Mouse (Mus musculus) neural tube, embryonic 14.5 days (tissue): ENCODE measurements around the gene Irf3. TPM values are rescaled to one million over a fixed set of nuclear protein-coding genes. Genes with fewer than 3 reads are reported as not detected.

Source experiments
- microRNA-seq: library from miRNA; unstranded; fragments of <30 nt; microRNA quantifications from one replicate; pipeline ENCODE4, GENCODE M21; 2016
- polyA plus RNA-seq: library from polyadenylated mRNA; unstranded; fragments of >200 nt; fragmentation: Nextera tagmentation; extraction: Ambion mirVana; gene quantifications from 2 replicates; pipeline ENCODE4 v1.2.1, GENCODE M21; 2014

Irf3 gene
- polyA plus RNA-seq, 1 experiment from 2014 or later, result 53.8 TPM

Small RNA genes lying within 50 kb of the gene (microRNA-seq; reads per million reads assigned to microRNA genes)
- gene Mir7054, result not detected

Other genes with a start within 250 kb of the Irf3 start
- gene Vrk3, start 249.2 kb upstream of the Irf3 start, polyA plus RNA-seq, result 23.0 and 27.0 TPM in 2 replicates
- gene Zfp473, start 246.6 kb upstream of the Irf3 start, polyA plus RNA-seq, result 0.95 and 1.0 TPM in 2 replicates
- gene Nup62, start 181.6 kb upstream of the Irf3 start, polyA plus RNA-seq, result 22.4 and 26.3 TPM in 2 replicates
- 1.6 and 1.7 TPM in 2 replicates for gene Il4i1, start 181.3 kb upstream of the Irf3 start, polyA plus RNA-seq
- 2.1 and 2.3 TPM in 2 replicates for gene Atf5, start 181.0 kb upstream of the Irf3 start, polyA plus RNA-seq
- gene Akt1s1, start 148.7 kb upstream of the Irf3 start, polyA plus RNA-seq, result 36.4 and 46.8 TPM in 2 replicates
- gene Tbc1d17, start 148.6 kb upstream of the Irf3 start, polyA plus RNA-seq, result 92.5 and 96.4 TPM in 2 replicates
- 27.1 and 28.8 TPM in 2 replicates for gene Pnkp, start 140.5 kb upstream of the Irf3 start, polyA plus RNA-seq
- gene Ptov1, start 127.9 kb upstream of the Irf3 start, polyA plus RNA-seq, result 475 and 479 TPM in 2 replicates
- 85.7 and 91.1 TPM in 2 replicates for gene Med25, start 104.9 kb upstream of the Irf3 start, polyA plus RNA-seq
- gene Fuz, start 101.6 kb upstream of the Irf3 start, polyA plus RNA-seq, result 14.5 and 16.0 TPM in 2 replicates
- gene Ap2a1, start 68.2 kb upstream of the Irf3 start, polyA plus RNA-seq, result 120 and 128 TPM in 2 replicates
- gene Tsks, start 54.4 kb upstream of the Irf3 start, polyA plus RNA-seq, result 0.11 and 0.19 TPM in 2 replicates
- 54.3 and 60.3 TPM in 2 replicates for gene Cpt1c, start 22.8 kb upstream of the Irf3 start, polyA plus RNA-seq
- gene Prmt1, start 11.1 kb upstream of the Irf3 start, polyA plus RNA-seq, result 189 and 206 TPM in 2 replicates
- gene Bcl2l12, start 1.1 kb downstream of the Irf3 start, polyA plus RNA-seq, result 6.4 and 9.5 TPM in 2 replicates
- 61.6 and 68.6 TPM in 2 replicates for gene Scaf1, start 18.7 kb downstream of the Irf3 start, polyA plus RNA-seq
- gene Rras, start 20.3 kb downstream of the Irf3 start, polyA plus RNA-seq, result 9.0 and 13.7 TPM in 2 replicates
- gene Prr12, start 55.2 kb downstream of the Irf3 start, polyA plus RNA-seq, result 17.3 and 17.9 TPM in 2 replicates
- gene Nosip, start 64.8 kb downstream of the Irf3 start, polyA plus RNA-seq, result 65.4 and 67.3 TPM in 2 replicates
- gene Prrg2, start 65.0 kb downstream of the Irf3 start, polyA plus RNA-seq, result 12.7 and 12.8 TPM in 2 replicates
- 23.7 and 118 TPM in 2 replicates for gene Rcn3, start 94.6 kb downstream of the Irf3 start, polyA plus RNA-seq
- gene Fcgrt, start 106.2 kb downstream of the Irf3 start, polyA plus RNA-seq, result 7.0 and 36.4 TPM in 2 replicates
- gene Rps11, start 126.8 kb downstream of the Irf3 start, polyA plus RNA-seq, result 781 and 868 TPM in 2 replicates
- gene Rpl13a, start 131.1 kb downstream of the Irf3 start, polyA plus RNA-seq, result 668 and 729 TPM in 2 replicates
- 0.33 TPM in 1 of 2 replicates, not detected in the other for gene Gm45713, start 138.6 kb downstream of the Irf3 start, polyA plus RNA-seq
- gene Flt3l, start 138.8 kb downstream of the Irf3 start, polyA plus RNA-seq, result 1.3 and 1.6 TPM in 2 replicates
- 90.4 and 91.2 TPM in 2 replicates for gene Pih1d1, start 156.7 kb downstream of the Irf3 start, polyA plus RNA-seq
- gene Aldh16a1, start 156.9 kb downstream of the Irf3 start, polyA plus RNA-seq, result 16.9 and 19.8 TPM in 2 replicates
- gene Slc17a7, start 166.3 kb downstream of the Irf3 start, polyA plus RNA-seq, result 0.71 TPM in 1 of 2 replicates, not detected in the other
- not detected in 2 replicates for gene Gfy, start 181.9 kb downstream of the Irf3 start, polyA plus RNA-seq
- gene Pth2, start 183.3 kb downstream of the Irf3 start, polyA plus RNA-seq, result not detected in 2 replicates
- 0.15 and 0.50 TPM in 2 replicates for gene Ccdc155, start 207.2 kb downstream of the Irf3 start, polyA plus RNA-seq
- 11.8 and 12.9 TPM in 2 replicates for gene Dkkl1, start 214.5 kb downstream of the Irf3 start, polyA plus RNA-seq
- 24.5 and 39.9 TPM in 2 replicates for gene Tead2, start 218.1 kb downstream of the Irf3 start, polyA plus RNA-seq
- 1.0 and 1.6 TPM in 2 replicates for gene Cd37, start 241.5 kb downstream of the Irf3 start, polyA plus RNA-seq
- gene Slc6a16, start 243.4 kb downstream of the Irf3 start, polyA plus RNA-seq, result 0.75 and 0.99 TPM in 2 replicates